Mouse (Mus musculus) R1 (cell line): Measurements from ENCODE around the gene Defb21.
A peak's percentile ranks its signal among the peaks of the same experiment; 100 is the strongest.

Source experiments
- DNase-seq: peaks from one replicate; pipeline ENCODE4 v3.0.0-alpha.2; 2018; ENCODE audit warnings: low read depth, low spot score

Gene Defb21

GRCm38 (mm10) chr2:152604057-152604456 lies 31.5 kb downstream of the Defb21 start, which contains the start of gene Defb36:
Gene Defb36 (plus strand): TSS chr2:152604327.
- peak; percentile 83 for DNase-seq

- no peak for DNase-seq
Observed at GRCm38 (mm10) chr2:152607746-152608145, 35.2 kb downstream of the Defb21 start.

GRCm38 (mm10) chr2:152608719-152609118 lies 36.2 kb downstream of the Defb21 start:
- peak; percentile 69 for DNase-seq

GRCm38 (mm10) chr2:152612193-152612592 lies 39.6 kb downstream of the Defb21 start:
- DNase-seq = peak; percentile 87

- DNase-seq = peak; percentile 84
Observed at GRCm38 (mm10) chr2:152615563-152615962, 43.0 kb downstream of the Defb21 start.

- no peak for DNase-seq
Observed at GRCm38 (mm10) chr2:152616470-152616869, 43.9 kb downstream of the Defb21 start.

GRCm38 (mm10) chr2:152617374-152617773 lies 44.8 kb downstream of the Defb21 start:
- peak; percentile 81 for DNase-seq

GRCm38 (mm10) chr2:152620367-152621134 lies 48.0 kb downstream of the Defb21 start:
- DNase-seq = no peak

GRCm38 (mm10) chr2:152622151-152622550 lies 49.6 kb downstream of the Defb21 start:
- DNase-seq = no peak

GRCm38 (mm10) chr2:152622953-152623352 lies 50.4 kb downstream of the Defb21 start, which contains the start of gene Defb25:
Gene Defb25 (minus strand): TSS chr2:152623053.
- no peak for DNase-seq
